Mouse (Mus musculus) embryonic facial prominence, embryonic 15.5 days (tissue): ENCODE results near the gene Copg1. TPM values are rescaled to one million over a fixed set of nuclear protein-coding genes. Genes with fewer than 3 reads are reported as not detected.
"Not testable (repeated sequence)": the region's sequence is repeated elsewhere in the genome, so short reads cannot be mapped to it uniquely, and the experiment has no call there.

Source experiments
- ATAC-seq: fragments of 200-750 bp; cut with Nextera tagmentation; 2 replicates; pipeline ENCODE4 v1.8.0; 2017; ENCODE audit warnings: low read depth, moderate TSS enrichment; ENCODE audit not compliant: insufficient number of reproducible peaks, low FRiP score, low TSS enrichment
- H3K27ac ChIP-seq: fragments of 300-500 bp; sonication (generic); replicated peaks from 2 replicates; pipeline ENCODE4 v1.5.1; 2015; ENCODE audit warnings: mild to moderate bottlenecking, inconsistent platforms
- H3K27me3 ChIP-seq: fragments of 300-500 bp; sonication (generic); 2 replicates; pipeline ENCODE4 v1.6.1; 2015; ENCODE audit warnings: inconsistent platforms
- H3K36me3 ChIP-seq: fragments of 300-500 bp; sonication (generic); 2 replicates; pipeline ENCODE4 v1.6.1; 2015; ENCODE audit warnings: mild to moderate bottlenecking, inconsistent platforms
- H3K4me1 ChIP-seq: fragments of 300-500 bp; sonication (generic); 2 replicates; pipeline ENCODE4 v1.6.1; 2015; ENCODE audit warnings: inconsistent platforms
- H3K4me2 ChIP-seq: fragments of 300-500 bp; sonication (generic); replicated peaks from 2 replicates; pipeline ENCODE4 v1.6.1; 2015; ENCODE audit warnings: mild to moderate bottlenecking, inconsistent platforms
- H3K4me3 ChIP-seq: fragments of 300-500 bp; sonication (generic); replicated peaks from 2 replicates; pipeline ENCODE4 v1.5.1; 2015; ENCODE audit warnings: mild to moderate bottlenecking, inconsistent platforms
- H3K9ac ChIP-seq: fragments of 300-500 bp; sonication (generic); 2 replicates; pipeline ENCODE4 v1.6.1; 2015; ENCODE audit warnings: inconsistent platforms
- H3K9me3 ChIP-seq: fragments of 300-500 bp; sonication (generic); replicated peaks from 2 replicates; pipeline ENCODE4 v1.6.1; 2016; ENCODE audit warnings: inconsistent platforms
- WGBS: fragments of 180-500 bp; shearing (Covaris S2); methylation state at CpG from one replicate; pipeline ENCODE4 v1.1.7; 2015; 5-methylcytosine and 5-hydroxymethylcytosine counted together
- polyA plus RNA-seq: library from polyadenylated mRNA; unstranded; fragments of >200 nt; fragmentation: Nextera tagmentation; extraction: Ambion mirVana; gene quantifications from 2 replicates; pipeline ENCODE4 v1.2.1, GENCODE M21; 2015

Copg1 gene
- polyA plus RNA-seq, 1 experiment from 2014 or later: 173 TPM

DNA sequence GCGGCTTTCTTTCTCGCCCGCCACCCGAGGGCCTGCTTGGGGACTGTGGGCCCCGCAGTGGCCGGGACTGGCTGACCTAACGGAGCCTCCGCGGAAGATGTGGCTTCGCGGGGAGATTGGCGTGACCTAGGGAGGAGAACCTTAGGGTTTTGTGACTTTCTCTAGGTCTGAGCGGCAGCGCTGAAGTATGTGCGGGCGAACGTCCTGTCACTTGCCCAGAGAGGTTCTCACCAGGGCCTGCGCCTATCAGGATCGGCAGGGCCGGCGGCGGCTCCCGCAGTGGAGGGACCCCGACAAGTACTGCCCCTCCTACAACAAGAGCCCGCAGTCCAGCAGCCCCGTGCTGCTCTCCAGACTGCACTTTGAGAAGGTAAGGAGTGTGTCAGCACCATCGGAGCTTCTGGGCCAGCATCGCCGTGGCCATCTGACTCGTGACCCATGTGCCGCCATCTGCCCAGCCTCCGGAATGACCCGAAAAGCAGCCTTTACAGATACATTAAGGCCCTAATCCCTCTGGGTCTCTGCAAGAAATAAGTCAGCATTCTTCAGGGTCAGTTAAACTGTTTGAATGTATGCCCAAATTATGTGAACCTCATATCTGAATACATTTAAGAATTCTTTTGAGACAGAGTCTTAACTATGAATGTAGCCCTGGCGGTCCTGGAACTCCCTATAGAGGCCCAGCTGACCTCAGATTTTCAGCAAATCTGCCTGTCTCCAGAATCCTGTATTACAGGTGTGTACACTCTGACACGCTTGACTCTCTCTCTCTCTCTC, 26.9 kb downstream of the Copg1 start:
- Histone ChIP-seq H3K4me2 (peak overlapping the region; percentile 69), H3K9ac (peak overlapping the region; percentile 95), H3K27ac (peak overlapping the region; percentile 89), H3K9me3 (no peaks in the 10 kb centered on the region), H3K36me3 (peaks cover 61% of the 10 kb centered on the region), H3K4me3 (peak overlapping the region; percentile 93), H3K4me1 (peaks cover 8% of the 10 kb centered on the region), H3K27me3 (no peaks in the 10 kb centered on the region)
- ATAC-seq: peak; percentile 61
- 2% methylated on average over 35 of the region's 35 CpGs for WGBS

DNA sequence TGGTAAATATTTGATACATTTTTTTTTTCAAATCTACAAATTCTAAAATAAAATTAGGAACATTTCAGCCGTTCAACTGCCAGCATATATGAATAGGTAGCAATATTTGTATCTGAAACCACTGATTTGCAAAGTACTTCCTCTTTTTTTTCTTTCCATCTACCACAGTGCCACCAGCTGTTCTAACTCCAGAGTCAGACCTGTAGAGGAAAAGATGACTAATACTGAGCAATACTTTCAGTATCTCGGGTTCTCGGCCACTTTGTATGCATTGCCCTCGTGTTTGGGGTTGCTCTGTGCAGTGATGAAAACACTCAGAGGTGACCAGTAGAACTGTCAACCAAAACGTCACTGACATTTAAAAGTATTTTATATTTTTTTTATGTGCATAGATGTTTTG, 28.3 kb downstream of the Copg1 start:
- Histone ChIP-seq H3K4me1 (peaks cover 8% of the 10 kb centered on the region), H3K9me3 (no peaks in the 10 kb centered on the region), H3K4me3 (no peak overlapping the region), H3K9ac (no peak overlapping the region), H3K27me3 (no peaks in the 10 kb centered on the region), H3K27ac (no peak overlapping the region), H3K36me3 (peaks cover 56% of the 10 kb centered on the region), H3K4me2 (no peak overlapping the region)
- 80% methylated on average over 5 of the region's 5 CpGs for WGBS
- ATAC-seq: no peak

DNA sequence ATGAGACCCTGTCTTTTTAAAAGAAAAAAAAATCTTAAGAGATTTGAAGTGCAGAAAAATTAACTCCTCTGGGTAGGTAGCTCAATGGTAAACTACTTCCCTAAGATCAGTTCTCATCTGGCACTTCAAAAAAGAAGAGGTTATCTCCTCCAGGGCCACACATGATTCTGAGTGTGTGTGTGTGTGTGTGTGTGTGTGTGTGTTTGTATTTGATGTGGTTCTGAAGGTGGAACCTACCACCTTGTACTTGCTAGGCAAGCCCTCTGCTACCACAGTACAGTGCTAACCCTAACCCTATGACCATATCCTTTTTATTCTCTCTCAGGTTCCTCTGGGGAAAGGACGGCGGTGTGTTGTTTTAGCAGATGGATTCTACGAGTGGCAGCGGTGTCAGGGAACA, 33.6 kb downstream of the Copg1 start:
- no peak for ATAC-seq
- H3K9me3 ChIP-seq: no peaks in the 10 kb centered on the region
- H3K4me3 ChIP-seq: no peak overlapping the region
- no peak overlapping the region for H3K9ac ChIP-seq
- H3K4me1 ChIP-seq: no peaks in the 10 kb centered on the region
- no peak overlapping the region for H3K4me2 ChIP-seq
- H3K36me3 ChIP-seq: peaks cover 57% of the 10 kb centered on the region
- 87% methylated on average over 4 of the region's 4 CpGs for WGBS
- H3K27ac ChIP-seq: no peak overlapping the region
- no peaks in the 10 kb centered on the region for H3K27me3 ChIP-seq

DNA sequence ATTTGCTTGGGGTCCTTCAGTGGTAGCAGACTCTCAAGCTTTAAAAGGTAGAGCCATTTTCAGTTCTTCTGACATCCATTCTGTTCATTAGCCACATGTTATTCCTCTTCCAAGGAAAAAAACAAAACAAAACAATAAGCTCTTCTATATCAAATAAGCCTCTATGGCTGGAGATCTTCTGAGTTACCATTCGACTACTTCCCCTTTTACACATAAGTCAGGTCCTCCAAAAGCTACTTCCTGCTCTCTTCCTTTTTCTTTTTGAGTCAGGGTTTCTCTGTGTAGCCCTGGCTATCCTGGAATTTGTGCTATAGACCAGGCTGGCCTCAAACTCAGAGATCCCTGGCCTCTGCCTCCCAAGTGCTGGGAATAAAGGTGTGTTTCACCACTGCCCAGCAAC, 36.0 kb downstream of the Copg1 start:
- no peak overlapping the region for H3K4me3 ChIP-seq
- WGBS: 84% methylated on average over 1 of the region's 1 CpGs
- peaks cover 53% of the 10 kb centered on the region for H3K36me3 ChIP-seq
- H3K9ac ChIP-seq: no peak overlapping the region
- no peak overlapping the region for H3K27ac ChIP-seq
- H3K4me2 ChIP-seq: no peak overlapping the region
- H3K27me3 ChIP-seq: no peaks in the 10 kb centered on the region
- H3K4me1 ChIP-seq: no peaks in the 10 kb centered on the region
- ATAC-seq: no peak
- no peaks in the 10 kb centered on the region for H3K9me3 ChIP-seq

DNA sequence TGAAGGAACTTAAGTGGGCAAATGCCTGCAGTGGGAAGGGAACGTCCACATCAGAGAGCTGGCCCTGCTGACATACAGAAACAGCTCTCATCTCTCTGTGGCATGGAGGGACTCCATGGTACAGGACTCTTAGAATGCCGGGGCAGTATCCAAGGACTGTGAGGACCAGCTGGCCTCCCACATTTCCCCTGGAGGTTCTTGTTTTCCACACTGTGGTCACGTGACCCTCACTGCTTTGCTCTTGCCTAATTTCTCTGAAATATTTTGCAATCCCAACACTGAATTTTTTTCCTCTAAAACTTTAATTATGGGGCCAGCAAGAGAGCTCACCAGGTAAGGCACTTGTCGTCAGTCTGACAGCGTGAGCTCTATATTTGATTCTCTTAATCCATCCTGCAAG, 47.4 kb downstream of the Copg1 start:
- 71% methylated on average over 5 of the region's 5 CpGs for WGBS
- no peak overlapping the region for H3K4me3 ChIP-seq
- peaks cover 54% of the 10 kb centered on the region for H3K36me3 ChIP-seq

DNA sequence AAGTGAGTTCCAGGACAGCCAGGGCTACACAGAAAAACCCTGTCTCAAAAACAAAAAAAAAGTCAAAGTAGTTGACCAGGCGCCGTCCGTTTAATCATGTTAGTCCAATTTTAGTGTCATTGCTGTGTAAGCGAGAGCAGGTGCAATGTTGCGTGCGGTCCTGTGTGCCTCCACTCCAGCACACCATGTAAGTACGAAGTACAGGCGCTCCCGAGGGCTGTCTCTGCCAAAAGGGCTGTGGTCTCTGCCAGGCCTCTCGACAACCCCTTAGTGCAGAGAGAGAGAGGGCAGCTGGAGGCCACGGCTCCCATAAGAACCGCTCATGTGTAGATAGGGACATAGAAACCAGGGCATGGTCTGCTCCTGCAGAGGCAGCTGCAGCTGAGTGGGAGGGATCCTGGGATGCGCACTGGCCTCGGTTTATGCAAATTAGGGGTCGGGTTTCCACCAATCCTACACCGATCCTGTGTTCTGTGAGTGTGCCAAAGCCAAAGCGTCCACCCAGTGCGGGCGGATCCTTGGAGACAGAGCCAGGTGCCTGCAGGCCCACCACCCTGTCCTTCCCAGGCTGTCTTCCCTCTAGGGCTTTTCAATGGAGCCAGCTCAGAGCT, 49.7 kb downstream of the Copg1 start:
- Histone ChIP-seq H3K9ac (no peak overlapping the region), H3K9me3 (no peaks in the 10 kb centered on the region), H3K36me3 (peaks cover 41% of the 10 kb centered on the region), H3K4me2 (no peak overlapping the region), H3K27ac (no peak overlapping the region), H3K4me1 (no peaks in the 10 kb centered on the region), H3K27me3 (no peaks in the 10 kb centered on the region), H3K4me3 (no peak overlapping the region)
- ATAC-seq: peak; percentile 90
- 45% methylated on average over 19 of the region's 19 CpGs for WGBS

More for the DNA sequence above, 47.4 kb downstream of the Copg1 start:
- ATAC-seq: no peak
- Histone ChIP-seq H3K9ac (no peak overlapping the region), H3K9me3 (no peaks in the 10 kb centered on the region), H3K27me3 (no peaks in the 10 kb centered on the region), H3K4me1 (no peaks in the 10 kb centered on the region), H3K27ac (no peak overlapping the region), H3K4me2 (no peak overlapping the region)

DNA sequence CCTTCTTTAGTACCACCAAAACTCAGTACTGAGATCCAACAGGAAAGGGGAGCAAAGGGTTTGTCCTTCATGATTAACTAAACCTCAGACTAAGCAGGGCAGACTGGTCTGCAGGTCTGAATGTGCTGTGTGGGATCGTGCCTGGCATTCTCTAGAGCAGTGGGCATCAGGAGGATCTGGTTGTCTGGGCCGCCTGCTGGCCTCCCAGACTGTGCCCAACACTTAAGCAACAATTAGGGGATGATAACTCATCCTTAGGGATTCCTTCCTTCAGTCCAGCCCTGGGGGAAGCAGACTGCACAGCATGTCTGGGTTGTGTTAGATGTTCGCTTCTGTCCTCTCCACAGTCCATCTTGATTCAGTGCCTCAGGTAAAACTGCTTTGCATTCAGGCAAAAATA, 51.3 kb downstream of the Copg1 start:
- WGBS: 82% methylated on average over 3 of the region's 3 CpGs
- Histone ChIP-seq H3K9me3 (no peaks in the 10 kb centered on the region), H3K4me1 (no peaks in the 10 kb centered on the region), H3K27me3 (no peaks in the 10 kb centered on the region), H3K4me2 (no peak overlapping the region), H3K27ac (no peak overlapping the region), H3K4me3 (no peak overlapping the region), H3K36me3 (peaks cover 26% of the 10 kb centered on the region), H3K9ac (no peak overlapping the region)
- ATAC-seq: no peak

DNA sequence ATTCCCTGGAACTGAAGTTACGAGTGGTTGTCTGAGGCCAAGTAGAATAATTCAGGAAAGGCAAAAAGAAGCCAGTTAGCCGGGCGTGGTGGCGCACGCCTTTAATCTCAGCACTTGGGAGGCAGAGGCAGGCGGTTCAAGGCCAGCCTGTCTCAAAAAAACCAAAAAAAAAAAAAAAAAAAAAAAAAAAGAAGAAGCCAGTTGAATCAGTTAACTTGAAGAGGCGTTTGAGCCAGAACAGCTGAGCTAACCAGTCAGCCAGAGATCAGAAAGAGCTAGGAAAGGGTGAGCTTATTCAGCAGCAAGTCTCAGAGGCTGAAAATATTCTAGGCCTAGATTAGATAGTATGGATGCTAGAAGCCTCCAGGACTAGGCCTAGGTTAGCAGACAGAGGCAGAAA, 54.6 kb downstream of the Copg1 start:
- Histone ChIP-seq H3K4me1 (no peaks in the 10 kb centered on the region), H3K27ac (no peak overlapping the region), H3K9ac (no peak overlapping the region), H3K4me2 (no peak overlapping the region), H3K27me3 (no peaks in the 10 kb centered on the region), H3K4me3 (no peak overlapping the region), H3K36me3 (no peaks in the 10 kb centered on the region), H3K9me3 (no peaks in the 10 kb centered on the region)
- 82% methylated on average over 7 of the region's 7 CpGs for WGBS
- ATAC-seq: no peak

DNA sequence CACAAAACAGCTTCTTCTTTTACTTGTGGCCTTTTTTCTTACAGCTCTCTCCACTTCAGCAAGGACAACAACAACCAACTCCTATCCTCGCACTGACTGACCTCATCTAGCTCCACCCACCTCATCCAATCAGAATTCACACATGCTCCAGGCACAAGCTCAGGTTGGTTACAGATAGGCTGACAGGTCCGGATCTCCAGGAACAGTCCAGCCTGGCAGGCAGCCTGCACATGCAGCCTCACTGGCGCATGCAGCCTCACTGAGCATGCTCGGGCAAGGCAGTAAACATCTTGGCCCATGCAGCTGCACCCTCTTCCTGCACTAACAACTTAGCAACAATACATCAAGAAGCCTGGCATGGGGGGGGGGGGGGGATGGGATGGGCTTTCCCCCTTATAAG, 74.8 kb downstream of the Copg1 start:
- not testable (repeated sequence) for ATAC-seq

More for the DNA sequence above, 74.8 kb downstream of the Copg1 start:
- H3K36me3 ChIP-seq, H3K4me2 ChIP-seq, H3K9ac ChIP-seq, H3K9me3 ChIP-seq, H3K27me3 ChIP-seq, H3K27ac ChIP-seq, H3K4me1 ChIP-seq, H3K4me3 ChIP-seq: not testable (repeated sequence)
- WGBS: 65% methylated on average over 4 of the region's 4 CpGs

Other genes with a start within 250 kb of the Copg1 start
- gene Aplf, start 215.6 kb upstream of the Copg1 start, polyA plus RNA-seq: 14.7 and 15.8 TPM in 2 replicates
- gene Efcc1, start 156.9 kb upstream of the Copg1 start, polyA plus RNA-seq: 2.2 TPM in 2 replicates
- 0.83 and 0.97 TPM in 2 replicates for gene Gp9, start 109.7 kb upstream of the Copg1 start, polyA plus RNA-seq
- gene Rab43, start 75.7 kb upstream of the Copg1 start, polyA plus RNA-seq: 11.5 and 18.0 TPM in 2 replicates
- 3.4 and 5.9 TPM in 2 replicates for gene Gm45140, start 52.0 kb upstream of the Copg1 start, polyA plus RNA-seq
- 45.8 and 48.7 TPM in 2 replicates for gene Isy1, start 49.0 kb upstream of the Copg1 start, polyA plus RNA-seq
- 999 and 1,010 TPM in 2 replicates for gene Cnbp, start 36.7 kb upstream of the Copg1 start, polyA plus RNA-seq
- 51.5 and 53.5 TPM in 2 replicates for gene Hmces, start 26.1 kb downstream of the Copg1 start, polyA plus RNA-seq
- 41.6 and 45.5 TPM in 2 replicates for gene H1fx, start 93.8 kb downstream of the Copg1 start, polyA plus RNA-seq
- gene Rab7, start 157.5 kb downstream of the Copg1 start, polyA plus RNA-seq: 218 and 225 TPM in 2 replicates
- 376 and 384 TPM in 2 replicates for gene Rpn1, start 196.7 kb downstream of the Copg1 start, polyA plus RNA-seq